Mouse (Mus musculus) lung, embryonic 15.5 days (tissue): Measurements from ENCODE around the gene Olfr1012. TPM values are rescaled to one million over a fixed set of nuclear protein-coding genes. Genes with fewer than 3 reads are reported as not detected.
"Not testable (repeated sequence)": the region's sequence is repeated elsewhere in the genome, so short reads cannot be mapped to it uniquely, and the experiment has no call there.

Source experiments
- ATAC-seq: fragments of 200-750 bp; cut with Nextera tagmentation; 2 replicates; pipeline ENCODE4 v1.8.0; 2017; ENCODE audit warnings: moderate number of reproducible peaks, borderline replicate concordance; ENCODE audit not compliant: low FRiP score, low TSS enrichment; ENCODE audit errors: extremely low read depth
- H3K27ac ChIP-seq: fragments of 300-500 bp; sonication (generic); 2 replicates; pipeline ENCODE4 v1.5.1; 2015; ENCODE audit warnings: moderate library complexity, mild to moderate bottlenecking, inconsistent platforms
- H3K27me3 ChIP-seq: fragments of 300-500 bp; sonication (generic); 2 replicates; pipeline ENCODE4 v1.6.1; 2015; ENCODE audit warnings: inconsistent platforms
- H3K36me3 ChIP-seq: fragments of 300-500 bp; sonication (generic); 2 replicates; pipeline ENCODE4 v1.6.1; 2015; ENCODE audit warnings: inconsistent platforms
- H3K4me1 ChIP-seq: fragments of 300-500 bp; sonication (generic); 2 replicates; pipeline ENCODE4 v1.6.1; 2015; ENCODE audit warnings: inconsistent platforms
- H3K4me2 ChIP-seq: fragments of 300-500 bp; sonication (generic); 2 replicates; pipeline ENCODE4 v1.6.1; 2015; ENCODE audit warnings: inconsistent platforms, mild to moderate bottlenecking, moderate library complexity
- H3K4me3 ChIP-seq: fragments of 300-500 bp; sonication (generic); 2 replicates; pipeline ENCODE4 v1.5.1; 2015; ENCODE audit warnings: mild to moderate bottlenecking, inconsistent platforms
- H3K9ac ChIP-seq: fragments of 300-500 bp; sonication (generic); 2 replicates; pipeline ENCODE4 v1.6.1; 2015; ENCODE audit warnings: inconsistent platforms
- H3K9me3 ChIP-seq: fragments of 300-500 bp; sonication (generic); 2 replicates; pipeline ENCODE4 v1.6.1; 2016; ENCODE audit warnings: inconsistent platforms
- WGBS: fragments of 180-500 bp; shearing (Covaris S2); methylation state at CpG from one replicate; pipeline ENCODE4 v1.1.7; 2015; 5-methylcytosine and 5-hydroxymethylcytosine counted together
- polyA plus RNA-seq: library from polyadenylated mRNA; unstranded; fragments of >200 nt; fragmentation: Nextera tagmentation; extraction: Ambion mirVana; gene quantifications from 2 replicates; pipeline ENCODE4 v1.2.1, GENCODE M21; 2015

Gene Olfr1012
- not detected in 2 replicates for polyA plus RNA-seq

GRCm38 (mm10) chr2:85762666-85763065 is at the start of gene Olfr1012:
Gene Olfr1012, minus strand, starts transcription at chr2:85762766.
- H3K9ac ChIP-seq, result no peak within 1 kb of the TSS
- H3K4me2 ChIP-seq, result no peak within 1 kb of the TSS
- H3K36me3 ChIP-seq, result no peaks in the 10 kb centered on the region
- H3K27me3 ChIP-seq, result no peaks in the 10 kb centered on the region
- H3K4me1 ChIP-seq, result no peaks in the 10 kb centered on the region
- no peaks in the 10 kb centered on the region for H3K9me3 ChIP-seq
- H3K4me3 ChIP-seq, result no peak within 1 kb of the TSS
- 52% methylated on average over 1 of the region's 1 CpGs for WGBS
- H3K27ac ChIP-seq, result no peak within 1 kb of the TSS
- no peak for ATAC-seq

GRCm38 (mm10) chr2:85804501-85804900 is 41.9 kb upstream of the Olfr1012 start:
- 66% methylated on average over 4 of the region's 4 CpGs for WGBS

GRCm38 (mm10) chr2:85802444-85802843 is 39.9 kb upstream of the Olfr1012 start, which contains the start of gene Olfr1016:
Gene Olfr1016, minus strand, starts transcription at chr2:85802544.
- Histone ChIP-seq H3K4me3 (no peak within 1 kb of the TSS), H3K27me3 (no peaks in the 10 kb centered on the region), H3K9ac (no peak within 1 kb of the TSS), H3K4me1 (no peaks in the 10 kb centered on the region), H3K36me3 (no peaks in the 10 kb centered on the region), H3K9me3 (no peaks in the 10 kb centered on the region), H3K4me2 (no peak within 1 kb of the TSS), H3K27ac (no peak within 1 kb of the TSS)
- WGBS, result 85% methylated on average over 2 of the region's 2 CpGs
- ATAC-seq, result no peak

More at GRCm38 (mm10) chr2:85804501-85804900, 41.9 kb upstream of the Olfr1012 start:
- Histone ChIP-seq H3K27ac (no peak overlapping the region), H3K9me3 (no peaks in the 10 kb centered on the region), H3K4me2 (no peak overlapping the region), H3K9ac (no peak overlapping the region), H3K27me3 (no peaks in the 10 kb centered on the region), H3K4me3 (no peak overlapping the region), H3K4me1 (no peaks in the 10 kb centered on the region), H3K36me3 (no peaks in the 10 kb centered on the region)
- ATAC-seq, result no peak

GRCm38 (mm10) chr2:85792331-85792730 is 29.8 kb upstream of the Olfr1012 start:
- Histone ChIP-seq H3K9ac (no peak overlapping the region), H3K27me3 (no peaks in the 10 kb centered on the region), H3K27ac (no peak overlapping the region), H3K4me2 (no peak overlapping the region), H3K36me3 (no peaks in the 10 kb centered on the region), H3K4me1 (no peaks in the 10 kb centered on the region), H3K9me3 (no peaks in the 10 kb centered on the region; the same call in 1 of the 2 replicates), H3K4me3 (no peak overlapping the region)
- 44% methylated on average over 2 of the region's 2 CpGs for WGBS
- no peak for ATAC-seq

- Histone ChIP-seq H3K36me3 (no peaks in the 10 kb centered on the region), H3K27me3 (no peaks in the 10 kb centered on the region), H3K4me3 (no peak within 1 kb of the TSS), H3K9ac (no peak within 1 kb of the TSS), H3K27ac (no peak within 1 kb of the TSS), H3K4me2 (no peak within 1 kb of the TSS), H3K4me1 (no peaks in the 10 kb centered on the region), H3K9me3 (no peaks in the 10 kb centered on the region)
- no peak for ATAC-seq
Observed at GRCm38 (mm10) chr2:85781717-85782116, 19.2 kb upstream of the Olfr1012 start, which contains the start of gene Olfr1015. Gene Olfr1015, plus strand, starts transcription at chr2:85782017.

- Histone ChIP-seq H3K4me1 (no peaks in the 10 kb centered on the region), H3K9me3 (no peaks in the 10 kb centered on the region), H3K4me2 (no peak within 1 kb of the TSS), H3K9ac (no peak within 1 kb of the TSS), H3K4me3 (no peak within 1 kb of the TSS), H3K27me3 (no peaks in the 10 kb centered on the region), H3K27ac (no peak within 1 kb of the TSS), H3K36me3 (no peaks in the 10 kb centered on the region)
- ATAC-seq, result no peak
Observed at GRCm38 (mm10) chr2:85772413-85772812, 9.8 kb upstream of the Olfr1012 start, which contains the start of gene Olfr1014. Gene Olfr1014, plus strand, starts transcription at chr2:85772713.

- no peak for ATAC-seq
- no peaks in the 10 kb centered on the region for H3K9me3 ChIP-seq
- no peak within 1 kb of the TSS for H3K27ac ChIP-seq
- no peak within 1 kb of the TSS for H3K9ac ChIP-seq
- H3K4me2 ChIP-seq, result no peak within 1 kb of the TSS
- no peaks in the 10 kb centered on the region for H3K27me3 ChIP-seq
- no peaks in the 10 kb centered on the region for H3K36me3 ChIP-seq
- H3K4me3 ChIP-seq, result no peak within 1 kb of the TSS
- H3K4me1 ChIP-seq, result no peaks in the 10 kb centered on the region
Observed at GRCm38 (mm10) chr2:85766798-85767197, 4.2 kb upstream of the Olfr1012 start, which contains the start of gene Olfr1013. Gene Olfr1013, plus strand, starts transcription at chr2:85767098.

GRCm38 (mm10) chr2:85753822-85754221 is 8.7 kb downstream of the Olfr1012 start:
- Histone ChIP-seq H3K36me3 (no peaks in the 10 kb centered on the region), H3K9me3 (no peaks in the 10 kb centered on the region), H3K4me3 (no peak overlapping the region), H3K4me2 (no peak overlapping the region), H3K27ac (no peak overlapping the region), H3K9ac (no peak overlapping the region), H3K4me1 (no peaks in the 10 kb centered on the region), H3K27me3 (no peaks in the 10 kb centered on the region)
- no peak for ATAC-seq
- WGBS, result 73% methylated on average over 4 of the region's 4 CpGs

GRCm38 (mm10) chr2:85725793-85726192 is 36.8 kb downstream of the Olfr1012 start:
- Histone ChIP-seq H3K27me3 (no peaks in the 10 kb centered on the region), H3K4me3 (no peak overlapping the region), H3K4me2 (no peak overlapping the region), H3K9me3 (no peaks in the 10 kb centered on the region), H3K9ac (no peak overlapping the region), H3K27ac (no peak overlapping the region), H3K36me3 (no peaks in the 10 kb centered on the region), H3K4me1 (no peaks in the 10 kb centered on the region)
- ATAC-seq, result no peak
- WGBS, result 14% methylated on average over 3 of the region's 3 CpGs

- no peak for ATAC-seq
Observed at GRCm38 (mm10) chr2:85715119-85715518, 47.4 kb downstream of the Olfr1012 start, which contains the start of gene Olfr1009. Gene Olfr1009, plus strand, starts transcription at chr2:85715419.

GRCm38 (mm10) chr2:85711159-85711558 is 51.4 kb downstream of the Olfr1012 start:
- Histone ChIP-seq H3K4me3 (no peak overlapping the region), H3K27me3 (no peaks in the 10 kb centered on the region), H3K9ac (no peak overlapping the region), H3K4me1 (no peaks in the 10 kb centered on the region), H3K27ac (no peak overlapping the region), H3K36me3 (no peaks in the 10 kb centered on the region), H3K9me3 (no peaks in the 10 kb centered on the region), H3K4me2 (no peak overlapping the region)
- no peak for ATAC-seq
- 20% methylated on average over 1 of the region's 1 CpGs for WGBS

More at GRCm38 (mm10) chr2:85715119-85715518, 47.4 kb downstream of the Olfr1012 start, which contains the start of gene Olfr1009:
- no peaks in the 10 kb centered on the region for H3K27me3 ChIP-seq
- no peaks in the 10 kb centered on the region for H3K4me1 ChIP-seq
- no peak within 1 kb of the TSS for H3K9ac ChIP-seq
- H3K36me3 ChIP-seq, result no peaks in the 10 kb centered on the region
- no peak within 1 kb of the TSS for H3K4me2 ChIP-seq
- no peak within 1 kb of the TSS for H3K4me3 ChIP-seq
- WGBS, result 74% methylated on average over 1 of the region's 1 CpGs
- no peak within 1 kb of the TSS for H3K27ac ChIP-seq
- no peaks in the 10 kb centered on the region for H3K9me3 ChIP-seq

- not testable (repeated sequence) for H3K27me3 ChIP-seq, ATAC-seq, H3K27ac ChIP-seq, H3K4me3 ChIP-seq, H3K36me3 ChIP-seq, H3K9ac ChIP-seq, H3K4me2 ChIP-seq, H3K4me1 ChIP-seq, H3K9me3 ChIP-seq
- WGBS, result 46% methylated on average over 2 of the region's 2 CpGs
Observed at GRCm38 (mm10) chr2:85710680-85711079, 51.9 kb downstream of the Olfr1012 start.
